Mouse (Mus musculus) brain, embryonic 14.5 days (tissue): ENCODE measurements around the gene Zfp740. TPM values are rescaled to one million over a fixed set of nuclear protein-coding genes. Genes with fewer than 3 reads are reported as not detected.
A peak's percentile ranks its signal among the peaks of the same experiment; 100 is the strongest.

Experiments used
- DNase-seq: peaks from one replicate; pipeline ENCODE4 v3.0.0-alpha.2; 2011; ENCODE audit warnings: low read depth
- CTCF ChIP-seq: fragments of 200-500 bp; IDR thresholded peaks from 2 replicates; pipeline ENCODE4 v1.5.1; 2012; ENCODE audit warnings: inconsistent platforms, mild to moderate bottlenecking, moderate library complexity, borderline replicate concordance; ENCODE audit not compliant: insufficient read depth, insufficient read length; ENCODE audit errors: extremely low read depth
- POLR2A ChIP-seq: fragments of 200-500 bp; IDR thresholded peaks from 2 replicates; pipeline ENCODE4 v1.6.1; 2012; ENCODE audit warnings: mild to moderate bottlenecking, inconsistent platforms, borderline replicate concordance; ENCODE audit not compliant: poor library complexity, insufficient read depth, insufficient read length, severe bottlenecking; ENCODE audit errors: extremely low read depth
- polyA plus RNA-seq: library from polyadenylated mRNA; depleted of rRNA; stranded (reverse); fragments of >200 nt; gene quantifications from 2 replicates; pipeline ENCODE4 v1.2.3, GENCODE M21; 2012

Zfp740 gene
- polyA plus RNA-seq, 1 experiment, result 91.1 TPM

GRCm38 (mm10) chr15:102193652-102194051, 9.4 kb upstream of the Zfp740 start:
- DNase-seq, result no peak
- no peak for TF ChIP-seq CTCF
- no peak for TF ChIP-seq POLR2A

DNA sequence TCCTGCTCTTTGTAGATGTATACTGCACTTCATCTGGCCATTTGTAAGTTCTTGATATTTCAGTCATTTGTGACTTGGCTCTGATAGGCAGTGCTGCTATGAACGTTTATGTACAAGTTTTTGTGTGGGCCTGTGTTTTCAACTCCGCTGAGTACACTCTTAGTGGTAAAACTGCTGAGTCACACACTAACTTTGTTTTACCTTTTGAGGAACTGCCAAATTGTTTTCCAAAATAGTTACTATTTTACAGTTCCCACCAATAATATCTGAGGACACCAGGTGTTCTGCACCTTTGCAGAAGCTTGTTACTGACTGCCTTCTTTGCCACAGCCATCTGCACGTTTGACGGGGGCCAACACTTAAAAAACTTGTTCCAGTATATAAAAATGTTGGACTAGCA, 8.6 kb upstream of the Zfp740 start:
- TF ChIP-seq CTCF, result no peak
- TF ChIP-seq POLR2A, result no peak

DNA sequence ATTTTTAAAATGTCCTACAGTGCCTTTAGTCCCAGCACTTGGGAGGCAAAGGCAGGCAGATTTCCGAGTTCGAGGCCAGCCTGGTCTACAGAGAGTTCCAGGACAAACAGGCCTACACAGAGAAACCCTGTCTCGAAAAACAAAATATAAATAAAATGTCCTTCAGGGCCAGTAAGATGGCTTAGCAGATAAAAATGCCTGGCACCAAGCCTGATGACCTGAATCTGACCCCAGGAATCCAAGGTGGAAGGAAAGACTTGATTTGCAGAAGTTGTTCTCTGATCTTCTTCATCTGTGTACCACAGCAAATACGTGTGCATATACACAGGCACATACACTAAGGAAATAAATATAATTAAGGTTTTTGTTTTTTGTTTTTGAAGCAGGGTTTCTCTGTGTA, 7.7 kb upstream of the Zfp740 start:
- TF ChIP-seq POLR2A, result no peak
- no peak for TF ChIP-seq CTCF
- no peak for DNase-seq

More for the DNA sequence above, 8.6 kb upstream of the Zfp740 start:
- no peak for DNase-seq

DNA sequence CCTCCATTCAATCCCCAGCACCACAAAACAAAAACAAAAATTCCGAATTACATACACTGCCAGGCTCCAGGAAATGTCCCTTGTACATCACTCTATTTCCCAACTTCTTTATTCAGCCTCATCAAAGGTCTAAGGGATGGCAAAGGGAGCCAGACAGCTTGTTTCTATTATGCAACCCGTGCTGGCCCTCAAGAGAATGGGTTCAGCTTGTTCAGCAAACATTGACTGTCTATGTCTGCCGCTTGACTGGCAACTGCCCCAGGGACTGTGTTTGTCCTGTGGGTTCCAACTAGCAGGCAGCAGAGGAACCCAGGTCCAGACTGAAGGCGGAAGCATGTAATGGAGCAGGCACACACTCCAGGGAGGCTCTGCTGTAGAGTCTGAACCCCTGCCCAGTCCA, 4.2 kb upstream of the Zfp740 start:
- no peak for DNase-seq
- TF ChIP-seq POLR2A (no peak), CTCF (no peak)

DNA sequence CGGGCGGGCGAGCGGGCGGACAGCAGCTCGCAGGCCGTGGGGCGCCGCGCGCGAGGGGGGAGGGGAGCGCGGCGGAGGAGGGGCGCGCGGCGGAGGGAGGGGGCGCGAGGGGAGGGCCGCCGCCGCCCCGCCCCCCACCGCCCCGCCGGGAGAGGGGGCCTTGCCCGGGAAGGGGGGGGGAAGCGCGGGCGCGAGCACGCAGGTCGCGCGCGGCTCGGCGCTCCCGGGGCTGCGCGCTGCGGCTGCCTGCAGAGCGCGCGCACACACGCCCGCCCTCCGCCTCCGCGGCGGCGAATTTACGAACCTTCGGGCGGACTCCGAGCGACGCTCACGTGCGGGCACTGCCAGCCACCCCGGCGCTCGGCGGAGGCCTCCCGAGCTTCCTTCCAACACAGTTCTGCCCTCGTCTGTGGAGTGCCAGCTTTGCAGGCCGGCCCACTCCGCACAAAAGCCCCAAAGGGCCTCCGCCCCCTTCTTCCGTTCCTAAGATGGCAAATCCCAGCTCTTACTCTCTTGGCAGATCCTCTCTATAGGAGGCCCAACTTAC, 859 bp downstream of the Zfp740 start:
- TF ChIP-seq POLR2A (no peak; the same call in 1 of the 2 replicates), CTCF (no peak)

DNA sequence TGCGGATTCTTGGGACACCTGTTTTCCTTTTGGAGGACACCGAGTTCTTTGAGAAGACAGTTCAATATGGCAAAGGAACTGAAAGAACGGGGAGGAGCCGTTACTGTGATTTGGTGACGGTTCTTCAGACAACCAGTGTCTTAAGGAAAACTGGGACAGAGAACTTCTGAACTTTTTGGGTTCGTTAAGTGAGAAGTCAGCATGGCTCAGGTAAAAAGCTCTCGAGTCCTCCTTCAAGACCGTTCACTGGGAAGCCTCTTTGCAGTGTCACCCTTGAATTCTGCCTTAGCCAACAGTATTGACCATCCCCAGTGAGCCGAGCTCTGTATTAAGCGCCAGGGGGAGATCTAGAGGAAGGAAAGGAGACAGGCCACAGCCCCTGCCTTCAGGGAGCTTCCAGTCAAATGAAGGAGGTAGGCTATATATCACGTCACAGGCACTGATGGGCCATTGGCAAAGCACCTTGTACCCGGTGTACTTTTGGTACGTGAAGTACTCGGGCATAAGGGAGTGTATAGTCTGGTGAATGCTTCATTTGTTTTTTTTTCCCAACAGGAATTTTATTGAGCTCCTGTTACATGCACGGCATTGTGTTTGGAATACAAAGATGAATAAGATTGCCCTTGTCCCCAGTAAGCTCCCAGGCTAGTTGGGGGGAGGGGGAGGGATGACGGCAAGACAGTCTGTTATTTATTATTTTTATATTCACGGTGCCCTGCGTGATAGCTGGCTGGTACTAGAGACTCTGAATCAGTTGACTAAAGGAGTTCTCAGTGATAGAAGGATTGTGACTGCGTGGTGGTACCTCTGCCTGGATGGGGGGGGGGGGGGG, 1.8 kb downstream of the Zfp740 start, which contains the start of gene Csad:
TSS of gene Csad (minus strand) at position 51 of the 832 bp plus-strand sequence.
- no peak for TF ChIP-seq CTCF
- TF ChIP-seq POLR2A, result no peak
- peak; percentile 42 for DNase-seq

More for the DNA sequence above, 859 bp downstream of the Zfp740 start:
- DNase-seq, result peak; percentile 88

GRCm38 (mm10) chr15:102205779-102206178, 2.7 kb downstream of the Zfp740 start:
- peak; percentile 94 for DNase-seq

GRCm38 (mm10) chr15:102207351-102207750, 4.3 kb downstream of the Zfp740 start:
- DNase-seq, result no peak
- TF ChIP-seq POLR2A (no peak), CTCF (no peak)

More at GRCm38 (mm10) chr15:102205779-102206178, 2.7 kb downstream of the Zfp740 start:
- TF ChIP-seq POLR2A (no peak), CTCF (no peak)

GRCm38 (mm10) chr15:102208092-102208561, 5.1 kb downstream of the Zfp740 start:
- TF ChIP-seq POLR2A (no peak), CTCF (no peak)
- no peak for DNase-seq

GRCm38 (mm10) chr15:102209114-102209513, 6.1 kb downstream of the Zfp740 start:
- TF ChIP-seq POLR2A (no peak), CTCF (no peak)
- DNase-seq, result no peak

GRCm38 (mm10) chr15:102210816-102211215, 7.8 kb downstream of the Zfp740 start:
- DNase-seq, result no peak
- TF ChIP-seq POLR2A (no peak), CTCF (no peak)
